Mouse (Mus musculus) bone marrow, adult 2 months (tissue): Measurements from ENCODE around the gene Camta2.

ENCODE experiments used
- CTCF ChIP-seq: fragments of 200-500 bp; IDR thresholded peaks from 2 replicates; pipeline ENCODE4 v1.5.1; 2011; ENCODE audit warnings: low read length, control low read depth; ENCODE audit not compliant: control insufficient read depth, insufficient read depth
- POLR2A ChIP-seq: fragments of 200-500 bp; IDR thresholded peaks from 2 replicates; pipeline ENCODE4 v1.6.1; 2011; ENCODE audit warnings: low read depth, mild to moderate bottlenecking, control low read depth, low read length, borderline replicate concordance; ENCODE audit not compliant: control insufficient read depth

- TF ChIP-seq CTCF (no peak), POLR2A (no peak)
These were observed 6.7 kb downstream of the Camta2 start for GRCm38 (mm10) chr11:70681170-70681569.
